Mouse (Mus musculus) CD8-positive naive resting alpha-beta T cell, adult 2 months (primary cell): Measurements from ENCODE around the gene Rapgef5.
"Not testable (repeated sequence)": the region's sequence is repeated elsewhere in the genome, so short reads cannot be mapped to it uniquely, and the experiment has no call there.

ENCODE experiments used
- DNase-seq, 2 experiments: peaks; one replicate each; pipeline ENCODE4 v3.0.0; 2022; ENCODE audit warnings: low read depth in 2 of 2, low spot score in 2 of 2

The Rapgef5 gene

DNA sequence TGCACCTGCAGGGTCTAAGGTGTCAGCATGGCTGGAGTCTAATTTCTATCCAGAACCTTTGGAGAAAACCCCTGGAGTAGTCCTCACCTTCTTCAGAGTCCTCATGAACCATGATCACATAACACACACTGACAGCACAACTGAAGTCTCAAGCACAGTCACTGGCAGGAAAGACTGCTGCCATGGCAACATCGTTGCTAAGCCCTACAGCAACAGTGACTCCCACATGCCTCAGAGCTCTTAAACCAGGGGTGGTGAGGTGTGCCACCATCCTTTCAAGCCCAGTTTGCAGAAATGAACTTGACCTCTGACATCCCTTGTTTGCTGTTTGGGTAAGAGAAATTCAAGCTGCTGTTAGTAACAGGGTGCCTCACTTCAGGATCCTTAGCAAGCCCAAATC, 245.4 kb downstream of the Rapgef5 start:
- DNase-seq = no peak

- no peak for DNase-seq
Measured at GRCm38 (mm10) chr12:117763247-117763646, 247.0 kb downstream of the Rapgef5 start.

DNA sequence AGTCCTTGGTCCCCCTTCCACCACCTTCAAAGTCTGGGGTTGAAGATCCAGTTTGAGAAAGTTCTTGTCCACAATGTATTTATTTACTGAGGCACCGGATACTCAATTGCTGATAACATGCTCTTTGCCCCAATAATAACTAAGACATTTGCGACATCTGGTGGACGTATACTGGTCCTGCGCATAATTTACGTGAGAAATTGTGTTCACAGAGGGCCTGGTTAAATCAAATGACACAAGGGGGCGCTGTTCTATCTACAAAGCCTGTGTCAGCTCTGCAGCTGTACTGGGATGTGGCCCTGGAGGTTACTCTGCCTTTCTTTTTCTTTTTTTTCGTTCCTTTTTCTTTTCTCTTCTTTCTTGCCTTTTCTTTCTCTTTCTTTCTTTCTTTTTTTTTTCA, 248.6 kb downstream of the Rapgef5 start:
- DNase-seq = peak; percentile 36 to 61

DNA sequence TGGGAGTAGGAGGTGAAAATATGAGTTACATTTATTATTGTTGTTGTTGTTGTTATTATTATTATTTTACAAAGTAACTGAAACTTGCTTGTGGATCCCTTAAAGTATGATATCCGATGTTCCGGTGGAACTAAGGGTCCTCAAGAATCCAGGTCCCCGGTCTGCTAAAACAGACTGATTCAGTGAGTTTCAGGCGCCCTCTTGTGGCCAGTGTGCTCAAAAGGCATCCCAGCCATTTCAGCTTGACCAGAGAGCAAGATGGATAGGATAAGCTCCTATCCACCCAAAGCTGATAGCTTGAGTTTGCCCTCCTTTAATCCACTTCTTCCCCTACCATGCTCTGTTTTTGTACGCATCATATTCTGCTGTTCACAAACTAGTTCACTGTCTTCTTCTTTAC, 252.8 kb downstream of the Rapgef5 start:
- DNase-seq = peak; percentile 48 to 51

DNA sequence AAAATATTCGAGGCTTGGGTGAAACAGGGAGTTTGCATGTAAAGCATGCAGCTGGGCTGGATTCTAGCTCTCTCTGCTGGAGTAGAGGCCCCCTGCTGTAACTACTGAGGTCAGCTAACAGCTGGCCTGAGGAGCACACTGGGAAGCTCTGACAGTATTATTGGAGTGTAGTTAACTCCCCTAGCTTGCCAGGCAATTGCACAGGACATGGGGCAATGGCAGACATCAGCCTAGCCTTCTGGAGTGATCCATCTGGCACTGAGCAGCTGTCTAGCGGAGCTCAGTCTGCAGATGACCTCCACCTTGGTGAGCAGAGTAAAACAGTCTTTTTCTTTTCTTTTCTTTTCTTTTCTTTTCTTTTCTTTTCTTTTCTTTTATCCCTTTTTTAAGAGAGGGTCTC, 253.9 kb downstream of the Rapgef5 start:
- DNase-seq = no peak

GRCm38 (mm10) chr12:117771156-117771555, 254.9 kb downstream of the Rapgef5 start:
- no peak for DNase-seq

GRCm38 (mm10) chr12:117772638-117773037, 256.4 kb downstream of the Rapgef5 start:
- peak in 1 of 2 experiments; percentile 30 for DNase-seq

DNA sequence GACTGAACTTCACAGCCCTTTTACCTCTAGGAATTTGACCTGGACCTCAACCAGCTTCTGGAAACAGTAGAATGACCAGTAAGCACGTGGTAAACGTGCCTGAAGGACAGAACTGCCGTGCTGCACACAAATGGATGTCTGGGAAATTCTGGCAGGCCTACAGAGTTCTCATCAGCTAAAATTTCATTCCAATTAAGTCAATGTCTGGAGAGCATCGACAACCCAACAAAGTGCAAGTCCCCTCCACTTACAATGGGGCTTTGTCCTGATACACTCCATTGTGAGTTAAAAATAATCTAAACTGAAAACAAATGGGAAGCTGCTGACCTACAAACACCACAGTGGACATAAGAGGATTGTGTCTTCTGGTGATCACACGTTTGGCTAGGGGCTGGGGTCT, 260.6 kb downstream of the Rapgef5 start:
- DNase-seq = no peak

- no peak for DNase-seq
Measured at GRCm38 (mm10) chr12:117781360-117781759, 265.1 kb downstream of the Rapgef5 start.

GRCm38 (mm10) chr12:117783426-117783825, 267.1 kb downstream of the Rapgef5 start:
- no peak for DNase-seq

DNA sequence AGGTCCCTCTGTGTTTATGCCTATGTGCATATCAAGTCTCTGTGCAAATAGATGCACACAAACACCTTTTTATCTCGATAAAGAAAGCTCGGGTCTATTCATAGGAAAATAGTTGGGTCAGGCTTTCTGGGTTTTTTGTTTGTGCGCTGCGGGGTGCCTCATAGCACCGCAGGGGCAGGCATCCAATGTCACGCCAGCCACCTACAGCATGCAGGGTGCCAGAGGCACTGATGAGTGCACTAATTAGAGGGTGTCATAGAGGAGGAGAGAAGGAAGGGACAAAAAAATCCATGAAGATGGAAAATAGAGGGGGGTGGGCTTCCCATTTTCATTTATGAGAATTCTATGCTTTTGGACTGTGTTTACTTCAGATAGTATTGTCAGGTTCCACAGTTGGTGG, 270.3 kb downstream of the Rapgef5 start:
- DNase-seq = no peak

DNA sequence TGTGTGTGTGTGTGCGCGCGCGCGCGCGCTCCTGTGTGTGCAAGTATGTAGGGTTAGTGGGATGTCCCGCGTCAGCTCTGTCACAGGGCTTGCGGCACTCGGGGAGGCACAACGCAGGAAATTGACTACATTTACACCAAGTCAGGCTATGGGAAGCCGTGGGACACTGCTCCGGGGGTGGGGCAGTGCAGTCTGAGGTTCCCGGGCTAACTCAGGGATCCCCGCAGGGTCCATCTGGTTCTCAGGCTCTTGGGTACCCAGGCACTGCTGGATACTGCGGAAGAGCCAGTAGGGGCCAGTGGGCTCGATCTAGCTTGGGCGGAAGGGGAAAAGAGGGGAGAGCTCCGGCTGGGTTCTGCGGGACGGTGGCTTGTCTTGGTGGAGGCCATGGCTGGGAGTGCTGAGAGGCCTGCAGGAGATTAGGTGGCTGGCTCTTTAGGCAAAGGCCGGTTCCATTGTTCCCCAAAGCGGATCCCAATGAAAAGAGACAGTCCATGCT, 272.3 kb downstream of the Rapgef5 start:
- no peak for DNase-seq

DNA sequence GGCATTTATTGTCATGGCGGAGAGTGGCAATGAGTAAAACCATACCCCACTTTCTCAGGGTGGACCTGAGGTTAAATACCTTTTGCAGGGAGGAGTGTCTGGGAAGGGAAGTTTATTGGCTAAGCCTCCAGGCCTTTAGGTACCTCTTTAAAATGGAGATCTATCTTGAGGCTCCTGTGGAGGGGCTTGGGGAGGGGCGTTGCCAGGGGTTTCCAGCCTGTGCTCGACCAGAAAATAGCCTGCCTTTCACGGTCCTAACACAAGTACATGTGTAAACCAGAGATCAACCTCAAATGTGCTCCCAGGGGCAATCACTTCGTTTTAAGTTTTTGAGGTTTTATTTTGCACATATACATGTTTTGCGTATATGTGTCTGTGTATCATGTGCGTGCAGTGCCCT, 272.7 kb downstream of the Rapgef5 start:
- DNase-seq = no peak

- DNase-seq = no peak
Measured at GRCm38 (mm10) chr12:117795303-117795702, 279.0 kb downstream of the Rapgef5 start.

DNA sequence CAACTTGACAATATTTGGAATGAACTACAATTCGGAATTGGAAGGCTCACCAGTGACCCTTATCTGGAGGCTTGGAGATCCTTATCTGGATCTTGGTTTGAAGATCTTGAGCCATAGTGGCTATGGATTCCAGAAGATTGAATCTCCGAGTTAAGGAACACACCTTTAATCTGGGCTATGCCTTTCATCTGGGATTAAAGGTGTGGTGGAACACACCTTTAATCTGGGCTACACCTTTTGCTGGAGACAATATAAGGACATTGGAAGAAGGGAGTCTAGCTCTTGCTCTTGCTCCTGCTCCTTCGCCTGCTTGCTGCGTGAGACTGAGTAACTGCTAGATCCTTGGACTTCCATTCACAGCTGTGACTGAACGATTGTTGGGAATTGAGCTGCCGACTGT, 287.7 kb downstream of the Rapgef5 start, which contains the start of gene Cdca7l:
Cdca7l (plus strand) TSS at position 301 of the 400 bp plus-strand sequence.
- not testable (repeated sequence) for DNase-seq

DNA sequence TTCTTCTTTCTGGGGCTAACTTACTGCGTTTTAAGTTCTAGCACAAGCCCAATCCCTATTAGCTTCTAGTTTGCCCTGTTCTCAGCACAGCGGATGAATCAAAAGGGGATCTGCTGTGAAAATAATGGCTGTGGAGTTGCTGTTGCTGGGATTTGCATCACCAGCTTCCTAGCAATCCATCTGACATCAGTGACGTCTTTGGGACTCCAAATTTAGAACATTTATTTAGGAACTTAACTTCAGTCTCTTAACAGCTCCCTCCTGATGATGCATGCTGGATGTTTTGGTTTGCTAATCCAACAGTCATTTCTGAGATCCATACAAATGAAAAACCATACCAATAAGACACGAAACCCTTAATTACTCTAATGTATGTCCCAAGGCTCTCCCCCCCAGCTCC, 289.3 kb downstream of the Rapgef5 start:
- no peak for DNase-seq

GRCm38 (mm10) chr12:117806007-117806451, 289.8 kb downstream of the Rapgef5 start:
- DNase-seq = no peak

DNA sequence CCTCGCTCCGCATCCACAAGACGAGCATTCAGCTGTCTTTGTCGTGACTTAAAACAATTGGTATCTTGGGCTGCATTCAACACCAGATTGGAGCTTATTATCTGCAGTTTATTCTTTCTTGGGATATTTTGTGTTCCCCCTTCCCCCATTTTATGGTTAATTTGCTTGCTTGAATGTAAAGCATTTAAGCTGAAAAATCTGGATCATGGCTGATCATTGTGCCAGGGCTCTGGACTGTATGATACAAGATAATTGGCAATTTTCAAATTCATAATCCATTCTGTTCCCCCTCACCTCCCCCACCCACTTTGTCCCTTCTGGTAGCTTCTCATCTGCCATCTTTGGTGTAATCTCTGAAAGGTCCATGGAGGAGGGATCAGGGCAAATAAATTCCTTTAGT, 290.2 kb downstream of the Rapgef5 start:
- no peak for DNase-seq

DNA sequence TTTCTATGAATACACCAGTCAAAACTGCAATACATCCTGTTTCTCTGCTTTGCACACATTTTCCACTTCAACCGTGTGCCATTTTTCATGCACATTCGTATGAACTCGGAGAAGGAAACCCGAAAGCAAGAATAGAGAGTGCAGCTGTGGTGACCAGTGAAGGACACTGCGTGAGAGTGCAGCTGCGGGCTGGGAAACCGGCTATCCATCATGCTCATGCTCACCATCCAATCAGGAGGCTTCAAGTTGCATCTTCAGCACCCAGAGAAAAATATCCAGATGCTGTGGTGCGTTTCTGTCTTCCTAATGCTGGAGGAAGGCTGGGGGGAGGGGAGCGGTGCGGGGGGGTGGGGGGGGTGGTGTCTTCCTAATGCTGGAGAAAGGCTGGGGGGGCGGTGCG, 291.4 kb downstream of the Rapgef5 start:
- no peak for DNase-seq

DNA sequence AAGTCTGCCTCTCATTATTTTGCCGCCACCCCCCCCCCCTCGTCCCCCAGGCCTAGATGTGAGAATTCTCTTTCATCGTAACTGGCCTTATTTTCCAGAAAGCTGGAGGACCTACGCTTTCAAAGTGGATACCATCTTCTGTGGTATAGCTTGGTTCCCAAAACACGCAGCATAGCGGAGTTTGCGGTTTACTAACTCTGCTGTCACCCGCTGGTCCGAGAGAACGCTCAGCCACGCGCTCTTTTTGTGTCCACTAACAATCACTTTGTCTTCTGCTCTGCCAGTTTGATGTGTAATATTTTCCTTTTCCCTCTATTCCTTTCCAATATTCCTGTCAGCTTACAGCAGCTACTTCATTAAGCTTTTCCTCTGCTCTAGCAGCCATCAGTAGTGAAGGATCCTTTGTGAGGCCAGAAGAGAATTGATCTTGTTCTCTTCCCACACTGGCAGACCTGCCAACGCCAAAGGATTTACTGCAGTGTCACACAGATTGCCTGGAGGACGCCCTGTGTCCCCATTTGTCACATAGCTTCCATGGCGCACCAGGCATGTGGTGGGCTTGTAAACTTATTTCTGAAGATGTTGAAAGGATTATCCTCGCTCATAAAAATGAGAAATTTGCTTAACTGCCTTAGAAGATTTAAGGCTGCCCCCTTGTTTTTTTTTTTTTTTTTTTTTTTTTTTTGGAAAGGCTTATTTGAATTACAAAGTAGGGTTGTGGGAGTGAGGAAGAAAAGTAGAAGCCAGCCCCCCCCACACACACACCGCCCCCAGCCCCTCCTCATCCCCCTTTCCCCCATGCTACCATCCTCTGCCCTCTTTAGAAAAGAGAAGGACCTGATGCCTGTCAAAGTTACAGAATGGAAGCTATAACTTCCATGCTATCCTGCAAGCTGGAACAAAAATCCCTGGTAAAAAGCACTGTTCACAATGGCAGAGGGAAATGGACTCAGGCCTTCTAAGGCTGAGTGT, 292.4 kb downstream of the Rapgef5 start:
- DNase-seq = no peak
